Mouse (Mus musculus) midbrain, embryonic 12.5 days (tissue): ENCODE results near the gene Hist1h1d. TPM values are rescaled to one million over a fixed set of nuclear protein-coding genes. Genes with fewer than 3 reads are reported as not detected.

Experiments
- ATAC-seq: fragments of 200-750 bp; cut with Nextera tagmentation; 2 replicates; pipeline ENCODE4 v1.8.0; 2017; ENCODE audit warnings: low read depth, moderate TSS enrichment, moderate library complexity; ENCODE audit not compliant: low FRiP score
- H3K27ac ChIP-seq: fragments of 300-500 bp; sonication (generic); replicated peaks from 2 replicates; pipeline ENCODE4 v1.5.1; 2016; ENCODE audit warnings: mild to moderate bottlenecking
- H3K27me3 ChIP-seq: fragments of 300-500 bp; sonication (generic); 2 replicates; pipeline ENCODE4 v1.6.1; 2016; ENCODE audit warnings: mild to moderate bottlenecking
- H3K36me3 ChIP-seq: fragments of 300-500 bp; sonication (generic); 2 replicates; pipeline ENCODE4 v1.6.1; 2016
- H3K4me1 ChIP-seq: fragments of 300-500 bp; sonication (generic); 2 replicates; pipeline ENCODE4 v1.6.1; 2016
- H3K4me2 ChIP-seq: fragments of 300-500 bp; sonication (generic); replicated peaks from 2 replicates; pipeline ENCODE4 v1.6.1; 2016; ENCODE audit warnings: mild to moderate bottlenecking, moderate library complexity
- H3K4me3 ChIP-seq: fragments of 300-500 bp; sonication (generic); 2 replicates; pipeline ENCODE4 v1.5.1; 2016; ENCODE audit warnings: mild to moderate bottlenecking
- H3K9ac ChIP-seq: fragments of 300-500 bp; sonication (generic); replicated peaks from 2 replicates; pipeline ENCODE4 v1.6.1; 2016; ENCODE audit warnings: mild to moderate bottlenecking, moderate library complexity
- H3K9me3 ChIP-seq: fragments of 300-500 bp; sonication (generic); 2 replicates; pipeline ENCODE4 v1.6.1; 2016; ENCODE audit warnings: mild to moderate bottlenecking
- WGBS: fragments of 180-500 bp; shearing (Covaris S2); methylation state at CpG from one replicate; pipeline ENCODE4 v1.1.7; 2016; 5-methylcytosine and 5-hydroxymethylcytosine counted together
- polyA plus RNA-seq: library from polyadenylated mRNA; unstranded; fragments of >200 nt; fragmentation: Nextera tagmentation; extraction: Ambion mirVana; gene quantifications from 2 replicates; pipeline ENCODE4 v1.2.1, GENCODE M21; 2016

The Hist1h1d gene
- polyA plus RNA-seq, 1 experiment from 2014 or later = 0.45 TPM

- Histone ChIP-seq H3K4me3 (no peak overlapping the region), H3K36me3 (no peaks in the 10 kb centered on the region), H3K4me2 (no peak overlapping the region), H3K4me1 (no peaks in the 10 kb centered on the region), H3K27me3 (no peaks in the 10 kb centered on the region), H3K9me3 (no peaks in the 10 kb centered on the region), H3K27ac (no peak overlapping the region), H3K9ac (no peak overlapping the region)
- 86% methylated on average over 7 of the region's 7 CpGs for WGBS
- no peak for ATAC-seq
Measured at GRCm38 (mm10) chr13:23592614-23593013, 39.6 kb downstream of the Hist1h1d start.

GRCm38 (mm10) chr13:23593051-23593770 lies 40.1 kb downstream of the Hist1h1d start:
- no peak overlapping the region for H3K27ac ChIP-seq
- no peak overlapping the region for H3K4me3 ChIP-seq
- ATAC-seq = no peak
- no peaks in the 10 kb centered on the region for H3K27me3 ChIP-seq
- H3K36me3 ChIP-seq = no peaks in the 10 kb centered on the region
- H3K9ac ChIP-seq = no peak overlapping the region
- no peaks in the 10 kb centered on the region for H3K4me1 ChIP-seq
- H3K4me2 ChIP-seq = no peak overlapping the region
- no peaks in the 10 kb centered on the region for H3K9me3 ChIP-seq
- 87% methylated on average over 5 of the region's 5 CpGs for WGBS

GRCm38 (mm10) chr13:23595185-23595584 lies 42.1 kb downstream of the Hist1h1d start:
- Histone ChIP-seq H3K9ac (no peak overlapping the region), H3K27me3 (no peaks in the 10 kb centered on the region), H3K27ac (no peak overlapping the region), H3K4me1 (no peaks in the 10 kb centered on the region), H3K9me3 (no peaks in the 10 kb centered on the region), H3K4me2 (no peak overlapping the region), H3K36me3 (no peaks in the 10 kb centered on the region), H3K4me3 (no peak overlapping the region)
- no peak for ATAC-seq
- WGBS = 79% methylated on average over 2 of the region's 2 CpGs

- no peak for ATAC-seq
- no peaks in the 10 kb centered on the region for H3K9me3 ChIP-seq
- no peaks in the 10 kb centered on the region for H3K4me1 ChIP-seq
- H3K4me3 ChIP-seq = no peak overlapping the region
- H3K27me3 ChIP-seq = no peaks in the 10 kb centered on the region
- H3K4me2 ChIP-seq = no peak overlapping the region
- H3K27ac ChIP-seq = no peak overlapping the region
- WGBS = 87% methylated on average over 7 of the region's 7 CpGs
- H3K36me3 ChIP-seq = no peaks in the 10 kb centered on the region
- no peak overlapping the region for H3K9ac ChIP-seq
Measured at GRCm38 (mm10) chr13:23595622-23596372, 42.7 kb downstream of the Hist1h1d start.

DNA sequence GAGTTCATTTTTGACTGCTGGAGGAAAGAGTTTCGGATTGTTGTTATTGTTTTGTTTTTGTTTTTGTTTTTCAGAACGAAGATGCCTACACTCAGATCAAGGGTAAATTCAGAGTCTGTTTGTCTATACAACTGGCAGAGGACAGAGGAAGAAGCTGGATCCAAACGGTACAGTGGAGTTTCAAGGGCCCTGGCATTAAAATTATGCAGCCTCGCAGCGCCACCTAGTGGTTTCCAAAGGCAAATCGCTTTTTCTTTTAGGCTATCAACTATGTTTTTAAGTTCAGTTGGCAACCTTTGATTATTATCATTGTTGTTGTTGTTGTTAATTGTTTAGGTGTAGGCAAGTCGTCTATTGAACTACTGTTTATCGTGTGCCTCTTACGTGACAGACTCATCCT lies 44.9 kb downstream of the Hist1h1d start:
- no peak overlapping the region for H3K27ac ChIP-seq
- H3K4me1 ChIP-seq = no peaks in the 10 kb centered on the region
- H3K9ac ChIP-seq = no peak overlapping the region; the same call in 1 of the 2 replicates
- no peaks in the 10 kb centered on the region for H3K9me3 ChIP-seq
- no peaks in the 10 kb centered on the region for H3K36me3 ChIP-seq
- H3K4me3 ChIP-seq = no peak overlapping the region
- 8% methylated on average over 9 of the region's 9 CpGs for WGBS
- no peaks in the 10 kb centered on the region for H3K27me3 ChIP-seq
- no peak for ATAC-seq
- no peak overlapping the region for H3K4me2 ChIP-seq

DNA sequence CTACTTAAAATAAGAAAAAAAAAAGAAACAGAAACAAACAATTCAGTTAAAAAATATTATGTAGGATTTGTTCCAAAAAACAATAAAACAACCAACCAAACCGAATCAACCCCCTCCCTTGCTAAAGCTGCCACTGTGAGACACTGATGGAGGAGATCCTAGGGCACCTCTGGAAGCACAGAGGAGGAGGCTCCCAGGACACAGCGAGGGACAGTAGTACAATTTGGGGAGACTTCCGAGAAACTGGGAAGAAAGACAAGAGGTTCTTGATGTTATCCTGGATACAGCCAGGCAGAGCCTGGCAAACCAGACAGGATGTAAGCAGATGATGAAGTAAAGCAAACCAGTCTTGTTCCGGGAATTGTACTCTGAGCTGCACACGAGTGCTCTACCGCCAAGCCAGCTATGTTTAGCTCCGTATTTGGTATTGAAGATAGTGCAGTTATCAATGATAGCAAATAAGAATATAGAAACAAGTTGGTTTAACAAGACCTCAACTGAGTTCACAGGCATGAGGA lies 50.2 kb downstream of the Hist1h1d start:
- Histone ChIP-seq H3K4me3 (no peak overlapping the region), H3K9ac (no peak overlapping the region), H3K9me3 (no peaks in the 10 kb centered on the region), H3K4me1 (no peaks in the 10 kb centered on the region), H3K4me2 (no peak overlapping the region), H3K36me3 (no peaks in the 10 kb centered on the region), H3K27ac (no peak overlapping the region), H3K27me3 (no peaks in the 10 kb centered on the region)
- WGBS = 83% methylated on average over 7 of the region's 7 CpGs
- no peak for ATAC-seq

- no peak overlapping the region for H3K27ac ChIP-seq
- H3K9ac ChIP-seq = no peak overlapping the region
- no peaks in the 10 kb centered on the region for H3K36me3 ChIP-seq
- H3K27me3 ChIP-seq = no peaks in the 10 kb centered on the region
- no peak overlapping the region for H3K4me3 ChIP-seq
- no peaks in the 10 kb centered on the region for H3K4me1 ChIP-seq
- no peak for ATAC-seq
- H3K4me2 ChIP-seq = no peak overlapping the region
- WGBS = 98% methylated on average over 3 of the region's 3 CpGs
- no peaks in the 10 kb centered on the region for H3K9me3 ChIP-seq
Measured at GRCm38 (mm10) chr13:23604452-23604851, 51.4 kb downstream of the Hist1h1d start.

DNA sequence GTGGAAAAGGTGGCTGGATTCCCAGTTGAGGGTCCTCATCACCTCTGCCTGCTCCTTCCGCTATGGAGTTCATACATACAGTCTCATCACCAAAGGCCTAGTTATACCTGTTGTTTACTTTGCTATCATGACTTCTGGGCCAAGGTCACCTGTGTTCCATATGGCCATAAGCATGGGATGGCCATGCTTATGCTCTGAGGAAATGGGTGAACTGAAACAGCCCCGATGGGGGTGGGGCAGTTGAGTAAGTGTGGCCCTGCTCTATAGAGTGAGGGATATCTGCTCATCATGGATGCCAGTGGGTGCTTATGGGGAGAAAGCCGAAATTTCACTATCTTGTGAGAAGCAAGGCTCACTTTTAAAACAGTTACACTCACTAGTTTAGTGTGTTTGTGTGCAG lies 52.0 kb downstream of the Hist1h1d start:
- no peaks in the 10 kb centered on the region for H3K4me1 ChIP-seq
- no peak overlapping the region for H3K27ac ChIP-seq
- H3K36me3 ChIP-seq = no peaks in the 10 kb centered on the region
- WGBS = 91% methylated on average over 3 of the region's 3 CpGs
- no peak for ATAC-seq
- no peaks in the 10 kb centered on the region for H3K27me3 ChIP-seq
- no peak overlapping the region for H3K9ac ChIP-seq
- no peak overlapping the region for H3K4me3 ChIP-seq
- H3K4me2 ChIP-seq = no peak overlapping the region
- no peaks in the 10 kb centered on the region for H3K9me3 ChIP-seq

- ATAC-seq = no peak
- H3K36me3 ChIP-seq = no peaks in the 10 kb centered on the region
- H3K9me3 ChIP-seq = no peaks in the 10 kb centered on the region
- H3K4me1 ChIP-seq = no peaks in the 10 kb centered on the region
- H3K27me3 ChIP-seq = no peaks in the 10 kb centered on the region
- H3K27ac ChIP-seq = no peak overlapping the region
- no peak overlapping the region for H3K9ac ChIP-seq
- H3K4me2 ChIP-seq = no peak overlapping the region
- H3K4me3 ChIP-seq = no peak overlapping the region
- WGBS = 89% methylated on average over 4 of the region's 4 CpGs
Measured at GRCm38 (mm10) chr13:23609209-23609608, 56.1 kb downstream of the Hist1h1d start.

GRCm38 (mm10) chr13:23609844-23610243 lies 56.8 kb downstream of the Hist1h1d start:
- Histone ChIP-seq H3K36me3 (no peaks in the 10 kb centered on the region), H3K9me3 (no peaks in the 10 kb centered on the region), H3K27ac (no peak overlapping the region), H3K4me3 (no peak overlapping the region), H3K4me1 (no peaks in the 10 kb centered on the region), H3K4me2 (no peak overlapping the region), H3K27me3 (no peaks in the 10 kb centered on the region), H3K9ac (no peak overlapping the region)
- no peak for ATAC-seq
